Comparison of ENCODE assay signal across 8 mouse cellular contexts in genomic region chr10:108568136-108568535, GRCm38 (mm10).
DNase-seq lines count a peak whose midpoint lies in the region; ATAC-seq and TF ChIP-seq lines count a peak whose summit lies in the region.
"Had no signal": no experiment of that assay in that cellular context is flagged by ENCODE, and none has a peak within 500 bp of the region (broad histone marks: within the 10 kb centered on the region; RNA-seq: fewer than 3 reads in every experiment).

No protein-coding gene starts in this region.

- H3K27ac ChIP-seq in stomach, embryonic 14.5 days (ENCODE audit: low read length), result no peak overlapping the region
- H3K27ac ChIP-seq in stomach, postnatal 0 days (replicated peaks), result no peak overlapping the region
- 0 out of 2 replicates have a peak overlapping the region, but pooled peaks have one; percentile 7 for H3K27ac ChIP-seq in heart, embryonic 15.5 days
- H3K27ac ChIP-seq: liver, embryonic 13.5 days had no signal

- H3K9ac ChIP-seq in stomach, embryonic 14.5 days (replicated peaks; ENCODE audit: low read depth, low read length), result no peak overlapping the region
- H3K9ac ChIP-seq in stomach, postnatal 0 days (ENCODE audit: low read length), result no peak overlapping the region
- no peak overlapping the region for H3K9ac ChIP-seq in heart, embryonic 15.5 days
- H3K9ac ChIP-seq: liver, embryonic 13.5 days had no signal

- peak; percentile 46; the same call in 1 of the 2 replicates for ATAC-seq in stomach, embryonic 14.5 days (ENCODE audit: insufficient number of reproducible peaks, insufficient read depth, low FRiP score, low read depth)
- no peak for ATAC-seq in stomach, postnatal 0 days (ENCODE audit: low FRiP score, low TSS enrichment)
- peak; percentile 53; the same call in 1 of the 2 replicates for ATAC-seq in heart, embryonic 15.5 days (replicated peaks; ENCODE audit: insufficient number of reproducible peaks, insufficient read depth, low FRiP score, low read depth)
- no peak for ATAC-seq in megakaryocyte-erythroid progenitor cell, adult 5-6 weeks (replicated peaks; ENCODE audit: low FRiP score, low TSS enrichment, poor library complexity, severe bottlenecking)

- no peaks in the 10 kb centered on the region for H3K27me3 ChIP-seq in stomach, embryonic 14.5 days (ENCODE audit: control insufficient read depth, insufficient read depth, low read length)
- H3K27me3 ChIP-seq in stomach, postnatal 0 days (ENCODE audit: control insufficient read depth, insufficient read depth, low read length), result no peaks in the 10 kb centered on the region
- no peaks in the 10 kb centered on the region for H3K27me3 ChIP-seq in heart, embryonic 15.5 days
- H3K27me3 ChIP-seq: liver, embryonic 13.5 days had no signal

- no peaks in the 10 kb centered on the region for H3K36me3 ChIP-seq in stomach, embryonic 14.5 days (ENCODE audit: control insufficient read depth, insufficient read depth, low read length)
- no peaks in the 10 kb centered on the region for H3K36me3 ChIP-seq in stomach, postnatal 0 days (ENCODE audit: control insufficient read depth, insufficient read depth, low read length)
- no peaks in the 10 kb centered on the region for H3K36me3 ChIP-seq in heart, embryonic 15.5 days
- H3K36me3 ChIP-seq: liver, embryonic 13.5 days had no signal

- H3K4me2 ChIP-seq in stomach, embryonic 14.5 days (replicated peaks; ENCODE audit: low read depth, low read length), result no peak overlapping the region
- no peak overlapping the region for H3K4me2 ChIP-seq in stomach, postnatal 0 days (replicated peaks; ENCODE audit: low read depth)
- peak overlapping the region; percentile 19 for H3K4me2 ChIP-seq in heart, embryonic 15.5 days
- H3K4me2 ChIP-seq: liver, embryonic 13.5 days had no signal

- H3K9me3 ChIP-seq in stomach, embryonic 14.5 days (ENCODE audit: control insufficient read depth, low read depth, low read length), result no peaks in the 10 kb centered on the region
- H3K9me3 ChIP-seq in stomach, postnatal 0 days (ENCODE audit: control insufficient read depth, low read length), result no peaks in the 10 kb centered on the region
- H3K9me3 ChIP-seq in heart, embryonic 15.5 days (replicated peaks), result no peaks in the 10 kb centered on the region
- H3K9me3 ChIP-seq: liver, embryonic 13.5 days had no signal

- no peak for DNase-seq in stomach, postnatal 0 days (ENCODE audit: low spot score)
- peak; percentile 83 for DNase-seq in kidney, postnatal 14 days
- peak; percentile 81 for DNase-seq in yolk sac, embryonic 10.5 days (ENCODE audit: low spot score)
- no peak for DNase-seq in adrenal gland, adult 8-10 months
- DNase-seq: liver, embryonic 13.5 days had no signal

- 11% methylated on average over 8 of the region's 8 CpGs for WGBS in stomach, embryonic 14.5 days
- 16% methylated on average over 8 of the region's 8 CpGs for WGBS in stomach, postnatal 0 days
- WGBS in heart, embryonic 15.5 days, result 10% methylated on average over 8 of the region's 8 CpGs

- no peaks in the 10 kb centered on the region for H3K4me1 ChIP-seq in stomach, embryonic 14.5 days (ENCODE audit: control insufficient read depth, insufficient read depth, low read length)
- H3K4me1 ChIP-seq in stomach, postnatal 0 days (replicated peaks; ENCODE audit: control insufficient read depth, insufficient read depth), result no peaks in the 10 kb centered on the region
- H3K4me1 ChIP-seq in heart, embryonic 15.5 days (replicated peaks), result peaks cover 13% of the 10 kb centered on the region
- H3K4me1 ChIP-seq: liver, embryonic 13.5 days had no signal

- no peak for TF ChIP-seq EP300 in stomach, postnatal 0 days (optimal IDR thresholded peaks at IDR 0.05)

- no peak overlapping the region for H3K4me3 ChIP-seq in stomach, embryonic 14.5 days (ENCODE audit: low read depth, low read length)
- H3K4me3 ChIP-seq in stomach, postnatal 0 days (ENCODE audit: low read depth, low read length), result no peak overlapping the region
- no peak overlapping the region for H3K4me3 ChIP-seq in heart, embryonic 15.5 days
- H3K4me3 ChIP-seq: liver, embryonic 13.5 days had no signal

- no peak for TF ChIP-seq CTCF in stomach, postnatal 0 days (IDR thresholded peaks at IDR 0.05; ENCODE audit: low read depth)

Comparison
In these comparisons a context has a peak if more than half of its experiments do, and no peak if none do; other contexts are left out.
1. ATAC-seq: peak in stomach, embryonic 14.5 days (single experiment) and heart, embryonic 15.5 days (single experiment); none in stomach, postnatal 0 days (single experiment) and megakaryocyte-erythroid progenitor cell, adult 5-6 weeks (single experiment).
2. DNase-seq: peak in kidney, postnatal 14 days (single experiment) and yolk sac, embryonic 10.5 days (single experiment); none in stomach, postnatal 0 days (single experiment) and adrenal gland, adult 8-10 months (single experiment).